Mouse (Mus musculus) bone marrow macrophage, adult 2 months (primary cell): ENCODE measurements around the gene Bcl2.

Experiments
- CTCF ChIP-seq: IDR thresholded peaks from 2 replicates; pipeline ENCODE4 v1.5.1; 2012; ENCODE audit warnings: low read depth, mild to moderate bottlenecking, low read length, moderate library complexity
- POLR2A ChIP-seq: IDR thresholded peaks from 2 replicates; pipeline ENCODE4 v1.6.1; 2012; ENCODE audit warnings: mild to moderate bottlenecking, low read depth, low read length, borderline replicate concordance

DNA sequence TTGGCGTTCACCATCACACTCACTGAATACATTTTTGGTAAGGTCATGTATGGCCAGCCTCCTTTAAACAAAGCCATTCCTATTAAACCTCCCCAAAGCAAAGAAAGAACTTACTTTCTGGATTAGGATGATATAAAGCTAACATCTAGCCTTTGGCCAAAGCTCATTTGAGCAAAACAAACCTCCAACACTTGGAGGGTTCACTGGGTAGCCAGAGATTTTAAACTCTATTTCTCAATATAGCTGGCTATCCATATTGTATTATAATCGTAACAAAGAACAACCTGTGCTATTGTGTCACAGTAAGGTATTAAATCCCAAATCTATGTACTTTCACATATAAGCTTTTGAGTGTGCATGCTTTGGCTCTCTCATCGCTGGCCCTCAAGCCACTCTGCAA lies 46.7 kb upstream of the Bcl2 start:
- TF ChIP-seq CTCF (no peak), POLR2A (no peak)
